Mouse (Mus musculus): ENCODE results near the gene Tada2b.

GRCm38 (mm10) chr5:36481114-36481513 is 3.0 kb downstream of the Tada2b start:
- no peak for TF ChIP-seq CTCF (conservative IDR thresholded peaks at IDR 0.05; ENCODE audit: low read length)
- no peak for TF ChIP-seq POU5F1 (IDR thresholded peaks at IDR 0.05; ENCODE audit: borderline replicate concordance, low read length)
- no peak for TF ChIP-seq NANOG (IDR thresholded peaks at IDR 0.05; ENCODE audit: borderline replicate concordance, low read length)

Data from E14TG2a.4 (cell line).